Mouse (Mus musculus): ENCODE measurements around the gene Fam83f. TPM values are rescaled to one million over a fixed set of nuclear protein-coding genes. Genes with fewer than 3 reads are reported as not detected.
"Not testable (repeated sequence)": the region's sequence is repeated elsewhere in the genome, so short reads cannot be mapped to it uniquely, and the experiment has no call there.

Gene Fam83f
- polyA plus RNA-seq, 1 experiment from 2014 or later, result 6.0 TPM

- Histone ChIP-seq H3K4me2 (no peak overlapping the region), H3K27me3 (no peaks in the 10 kb centered on the region), H3K36me3 (no peaks in the 10 kb centered on the region), H3K4me3 (no peak overlapping the region), H3K9me3 (no peaks in the 10 kb centered on the region), H3K27ac (no peak overlapping the region), H3K4me1 (no peaks in the 10 kb centered on the region; the same call in 1 of the 2 replicates), H3K9ac (no peak overlapping the region)
- WGBS, result 44% methylated on average over 4 of the region's 4 CpGs
- ATAC-seq (ENCODE audit: insufficient number of reproducible peaks, low FRiP score, low TSS enrichment, low read depth), result no peak
Measured at GRCm38 (mm10) chr15:80732266-80733030, 60.8 kb downstream of the Fam83f start.

DNA sequence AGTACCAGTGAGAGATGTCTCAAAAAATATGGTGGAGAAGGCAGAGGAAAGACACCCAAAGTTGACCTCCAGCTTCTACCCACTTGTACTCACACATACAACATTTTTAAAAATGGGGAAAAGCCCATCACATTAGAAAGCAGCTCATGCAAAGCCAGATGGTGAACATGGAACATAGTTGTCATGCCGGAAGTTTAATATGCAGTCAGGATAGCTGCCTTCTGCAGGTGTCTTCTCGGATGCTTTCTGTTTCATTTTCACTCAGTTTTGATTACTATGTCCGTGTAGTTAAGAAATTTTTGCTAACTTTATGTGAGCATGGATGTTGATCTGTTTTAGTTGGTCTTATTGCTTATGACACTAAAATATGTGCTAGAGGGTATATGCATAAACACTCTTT lies 63.7 kb downstream of the Fam83f start:
- no peak overlapping the region for H3K27ac ChIP-seq
- 88% methylated on average over 3 of the region's 3 CpGs for WGBS
- no peaks in the 10 kb centered on the region for H3K36me3 ChIP-seq
- H3K9me3 ChIP-seq, result no peaks in the 10 kb centered on the region
- H3K4me1 ChIP-seq, result no peaks in the 10 kb centered on the region; the same call in 1 of the 2 replicates
- no peak overlapping the region for H3K4me2 ChIP-seq
- ATAC-seq (ENCODE audit: insufficient number of reproducible peaks, low FRiP score, low TSS enrichment, low read depth), result no peak
- H3K9ac ChIP-seq, result no peak overlapping the region
- H3K27me3 ChIP-seq, result no peaks in the 10 kb centered on the region
- no peak overlapping the region for H3K4me3 ChIP-seq

- not testable (repeated sequence) for H3K4me2 ChIP-seq; ATAC-seq (ENCODE audit: insufficient number of reproducible peaks, low FRiP score, low TSS enrichment, low read depth); H3K4me3 ChIP-seq; H3K9me3 ChIP-seq; H3K27ac ChIP-seq; H3K9ac ChIP-seq; H3K36me3 ChIP-seq; H3K4me1 ChIP-seq; H3K27me3 ChIP-seq
- WGBS, result 85% methylated on average over 4 of the region's 4 CpGs
Measured at GRCm38 (mm10) chr15:80735708-80736107, 64.1 kb downstream of the Fam83f start.

- H3K9ac ChIP-seq, result no peak overlapping the region
- no peak overlapping the region for H3K4me2 ChIP-seq
- H3K27me3 ChIP-seq, result no peaks in the 10 kb centered on the region
- H3K4me1 ChIP-seq, result no peaks in the 10 kb centered on the region; the same call in 1 of the 2 replicates
- H3K4me3 ChIP-seq, result no peak overlapping the region
- H3K36me3 ChIP-seq, result no peaks in the 10 kb centered on the region
- H3K9me3 ChIP-seq, result no peaks in the 10 kb centered on the region
- WGBS, result 48% methylated on average over 1 of the region's 1 CpGs
- ATAC-seq (ENCODE audit: insufficient number of reproducible peaks, low FRiP score, low TSS enrichment, low read depth), result no peak
- no peak overlapping the region for H3K27ac ChIP-seq
Measured at GRCm38 (mm10) chr15:80736553-80736952, 64.9 kb downstream of the Fam83f start.

DNA sequence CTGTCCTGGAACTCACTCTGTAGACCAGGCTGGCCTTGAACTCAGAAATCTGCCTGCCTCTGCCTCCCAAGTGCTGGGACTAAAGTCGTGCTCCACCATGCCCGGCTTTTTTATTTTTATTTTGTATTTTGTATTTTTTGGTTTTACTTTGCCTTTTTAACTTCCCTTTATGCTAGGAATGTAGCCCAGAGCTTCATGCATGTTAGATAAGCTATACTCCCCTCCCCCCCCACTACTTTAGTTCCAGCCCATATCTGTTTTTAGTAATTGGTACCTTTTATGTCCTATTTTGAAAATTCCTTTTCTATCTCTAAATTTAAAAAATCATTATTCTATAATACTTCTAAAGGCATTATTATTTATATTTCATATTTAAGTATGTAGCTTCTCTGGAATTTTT lies 66.6 kb downstream of the Fam83f start:
- no peak overlapping the region for H3K4me2 ChIP-seq
- no peak for ATAC-seq (ENCODE audit: insufficient number of reproducible peaks, low FRiP score, low TSS enrichment, low read depth)
- no peaks in the 10 kb centered on the region for H3K36me3 ChIP-seq
- no peaks in the 10 kb centered on the region for H3K9me3 ChIP-seq
- H3K27me3 ChIP-seq, result no peaks in the 10 kb centered on the region
- no peak overlapping the region for H3K9ac ChIP-seq
- H3K4me1 ChIP-seq, result no peaks in the 10 kb centered on the region
- H3K4me3 ChIP-seq, result no peak overlapping the region
- no peak overlapping the region for H3K27ac ChIP-seq
- WGBS, result 89% methylated on average over 2 of the region's 2 CpGs

GRCm38 (mm10) chr15:80739972-80740371 lies 68.3 kb downstream of the Fam83f start:
- Histone ChIP-seq H3K4me3 (no peak overlapping the region), H3K27me3 (no peaks in the 10 kb centered on the region), H3K9ac (no peak overlapping the region), H3K9me3 (no peaks in the 10 kb centered on the region), H3K4me1 (no peaks in the 10 kb centered on the region), H3K27ac (no peak overlapping the region), H3K36me3 (no peaks in the 10 kb centered on the region), H3K4me2 (no peak overlapping the region)
- ATAC-seq (ENCODE audit: insufficient number of reproducible peaks, low FRiP score, low TSS enrichment, low read depth), result no peak
- WGBS, result 87% methylated on average over 1 of the region's 1 CpGs

GRCm38 (mm10) chr15:80741836-80742235 lies 70.2 kb downstream of the Fam83f start:
- Histone ChIP-seq H3K27ac (no peak overlapping the region), H3K27me3 (no peaks in the 10 kb centered on the region), H3K36me3 (no peaks in the 10 kb centered on the region), H3K4me3 (no peak overlapping the region), H3K4me1 (no peaks in the 10 kb centered on the region), H3K9ac (no peak overlapping the region), H3K9me3 (no peaks in the 10 kb centered on the region), H3K4me2 (no peak overlapping the region)
- 88% methylated on average over 1 of the region's 1 CpGs for WGBS
- no peak for ATAC-seq (ENCODE audit: insufficient number of reproducible peaks, low FRiP score, low TSS enrichment, low read depth)

DNA sequence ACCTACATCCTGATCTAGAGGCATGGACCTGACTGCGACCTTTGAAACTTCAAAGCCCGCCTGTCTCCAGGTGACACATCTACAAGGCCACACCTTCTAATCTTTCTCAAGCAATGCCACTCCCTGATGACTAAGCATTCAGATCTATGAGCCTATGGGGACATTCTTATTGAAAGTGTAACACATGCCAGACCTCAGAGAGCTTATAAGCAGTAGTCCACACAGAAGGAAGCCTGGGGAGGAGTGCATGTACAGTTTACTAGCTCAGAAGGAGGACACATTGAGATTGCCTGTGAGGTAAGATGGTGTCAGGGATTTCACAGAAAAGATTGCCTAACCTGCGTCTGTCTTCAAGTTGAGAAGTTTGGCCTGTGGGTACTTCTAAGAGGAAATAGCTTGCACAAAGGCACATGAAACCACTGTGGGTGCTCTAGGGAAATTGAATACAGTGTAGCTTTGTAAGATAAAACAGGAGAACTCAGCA lies 71.4 kb downstream of the Fam83f start:
- Histone ChIP-seq H3K9me3 (no peaks in the 10 kb centered on the region), H3K27ac (no peak overlapping the region), H3K4me3 (no peak overlapping the region), H3K9ac (no peak overlapping the region), H3K27me3 (no peaks in the 10 kb centered on the region), H3K36me3 (no peaks in the 10 kb centered on the region), H3K4me1 (no peaks in the 10 kb centered on the region), H3K4me2 (no peak overlapping the region)
- no peak for ATAC-seq (ENCODE audit: insufficient number of reproducible peaks, low FRiP score, low TSS enrichment, low read depth)
- 79% methylated on average over 3 of the region's 3 CpGs for WGBS

GRCm38 (mm10) chr15:80743606-80744005 lies 72.0 kb downstream of the Fam83f start:
- no peaks in the 10 kb centered on the region for H3K9me3 ChIP-seq
- no peaks in the 10 kb centered on the region for H3K27me3 ChIP-seq
- H3K27ac ChIP-seq, result no peak overlapping the region
- no peak for ATAC-seq (ENCODE audit: insufficient number of reproducible peaks, low FRiP score, low TSS enrichment, low read depth)
- no peak overlapping the region for H3K4me2 ChIP-seq
- 82% methylated on average over 7 of the region's 7 CpGs for WGBS
- H3K4me3 ChIP-seq, result no peak overlapping the region
- H3K36me3 ChIP-seq, result no peaks in the 10 kb centered on the region
- no peaks in the 10 kb centered on the region for H3K4me1 ChIP-seq
- H3K9ac ChIP-seq, result no peak overlapping the region

- no peaks in the 10 kb centered on the region for H3K27me3 ChIP-seq
- no peak overlapping the region for H3K4me3 ChIP-seq
- no peaks in the 10 kb centered on the region for H3K36me3 ChIP-seq
- no peak overlapping the region for H3K4me2 ChIP-seq
- H3K9me3 ChIP-seq, result no peaks in the 10 kb centered on the region
- H3K9ac ChIP-seq, result no peak overlapping the region
- 83% methylated on average over 3 of the region's 3 CpGs for WGBS
- H3K27ac ChIP-seq, result no peak overlapping the region
- no peaks in the 10 kb centered on the region for H3K4me1 ChIP-seq
- ATAC-seq (ENCODE audit: insufficient number of reproducible peaks, low FRiP score, low TSS enrichment, low read depth), result no peak
Measured at GRCm38 (mm10) chr15:80744667-80745422, 73.2 kb downstream of the Fam83f start.

DNA sequence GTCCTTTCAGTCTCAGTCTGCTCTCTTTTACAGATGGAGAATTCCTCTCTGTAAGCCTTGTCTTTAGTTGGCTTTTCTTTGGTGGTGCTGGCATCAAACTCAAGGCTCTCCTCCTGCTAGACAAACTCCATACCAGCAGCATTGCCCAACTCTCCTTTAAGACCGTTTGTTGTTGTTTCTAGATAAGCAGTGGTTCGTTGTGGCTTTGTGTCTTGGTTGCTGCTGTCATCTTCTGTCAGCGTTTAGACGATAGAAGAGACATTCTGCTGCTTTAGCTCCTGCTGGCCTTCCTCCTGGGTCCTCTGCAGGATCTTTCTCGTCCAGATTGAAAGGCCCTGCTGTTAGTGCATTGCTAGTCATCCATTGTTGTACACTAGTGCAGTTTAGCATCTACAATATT lies 77.3 kb downstream of the Fam83f start:
- Histone ChIP-seq H3K9ac (no peak overlapping the region), H3K4me2 (no peak overlapping the region), H3K4me3 (no peak overlapping the region), H3K36me3 (no peaks in the 10 kb centered on the region), H3K27me3 (no peaks in the 10 kb centered on the region), H3K9me3 (no peaks in the 10 kb centered on the region), H3K27ac (no peak overlapping the region), H3K4me1 (no peaks in the 10 kb centered on the region)
- no peak for ATAC-seq (ENCODE audit: insufficient number of reproducible peaks, low FRiP score, low TSS enrichment, low read depth)
- WGBS, result 77% methylated on average over 5 of the region's 5 CpGs
